Mouse (Mus musculus) thymus, adult 2 months (tissue): Measurements from ENCODE around the gene Ces2a. TPM values are rescaled to one million over a fixed set of nuclear protein-coding genes. Genes with fewer than 3 reads are reported as not detected.

Source experiments
- DNase-seq: peaks from one replicate; pipeline ENCODE4 v3.0.0; 2021
- H3K27ac ChIP-seq: fragments of 200-500 bp; 2 replicates; pipeline ENCODE4 v1.5.1; 2012; ENCODE audit warnings: low read length, control low read depth; ENCODE audit not compliant: control insufficient read depth, insufficient read depth
- H3K27me3 ChIP-seq: fragments of 200-500 bp; 2 replicates; pipeline ENCODE4 v1.6.1; 2012; ENCODE audit warnings: mild to moderate bottlenecking, low read length, moderate library complexity, mixed read lengths; ENCODE audit not compliant: control insufficient read depth, insufficient read depth
- H3K36me3 ChIP-seq: fragments of 200-500 bp; 2 replicates; pipeline ENCODE4 v1.6.1; 2012; ENCODE audit warnings: mild to moderate bottlenecking, low read length, moderate library complexity; ENCODE audit not compliant: control insufficient read depth, insufficient read depth
- H3K4me1 ChIP-seq: fragments of 200-500 bp; replicated peaks from 2 replicates; pipeline ENCODE4 v1.6.1; 2012; ENCODE audit warnings: low read length; ENCODE audit not compliant: control insufficient read depth, insufficient read depth
- H3K4me3 ChIP-seq: fragments of 200-500 bp; 2 replicates; pipeline ENCODE4 v1.5.1; 2012; ENCODE audit warnings: mild to moderate bottlenecking, low read length, control low read depth, moderate library complexity; ENCODE audit not compliant: control insufficient read depth, insufficient read depth
- CTCF ChIP-seq: fragments of 200-500 bp; IDR thresholded peaks from 2 replicates; pipeline ENCODE4 v1.5.1; 2012; ENCODE audit warnings: mild to moderate bottlenecking, control low read depth, low read length, moderate library complexity, borderline replicate concordance; ENCODE audit not compliant: control insufficient read depth, poor library complexity, insufficient read depth; ENCODE audit errors: extremely low read depth
- POLR2A ChIP-seq: fragments of 200-500 bp; IDR thresholded peaks from 2 replicates; pipeline ENCODE4 v1.6.1; 2012; ENCODE audit warnings: mild to moderate bottlenecking, low read length, control low read depth, moderate library complexity; ENCODE audit not compliant: control insufficient read depth, poor library complexity, insufficient read depth; ENCODE audit errors: extremely low read depth
- WGBS: fragments of 180-500 bp; shearing (Covaris S2); methylation state at CpG from one replicate; pipeline ENCODE4 v1.1.7; 2018; 5-methylcytosine and 5-hydroxymethylcytosine counted together
- polyA plus RNA-seq: library from polyadenylated mRNA; depleted of rRNA; stranded (reverse); fragments of >200 nt; gene quantifications from 2 replicates; pipeline ENCODE4 v1.2.3, GENCODE M21; 2012; rRNA removed

Ces2a gene
- polyA plus RNA-seq: 0.87 and 1.0 TPM in 2 replicates

GRCm38 (mm10) chr8:104733753-104734152 lies at the start of gene Ces2a:
Gene Ces2a (plus strand): TSS chr8:104734003.
- TF ChIP-seq POLR2A (no peak), CTCF (no peak)
- H3K4me3 ChIP-seq: no peak within 1 kb of the TSS
- no peak for DNase-seq
- WGBS: 92% methylated on average over 1 of the region's 1 CpGs
- H3K27ac ChIP-seq: no peak within 1 kb of the TSS
- no peaks in the 10 kb centered on the region for H3K4me1 ChIP-seq
- no peaks in the 10 kb centered on the region for H3K36me3 ChIP-seq
- H3K27me3 ChIP-seq: no peaks in the 10 kb centered on the region

- Histone ChIP-seq H3K4me1 (no peaks in the 10 kb centered on the region), H3K27me3 (no peaks in the 10 kb centered on the region), H3K36me3 (no peaks in the 10 kb centered on the region), H3K27ac (no peak overlapping the region), H3K4me3 (no peak overlapping the region)
- 75% methylated on average over 4 of the region's 4 CpGs for whole genome bisulfite sequencing
- TF ChIP-seq CTCF (no peak), POLR2A (no peak)
- DNase-seq: no peak
These were observed 45.4 kb upstream of the Ces2a start for GRCm38 (mm10) chr8:104688433-104688832.

- Histone ChIP-seq H3K36me3 (no peaks in the 10 kb centered on the region), H3K27me3 (no peaks in the 10 kb centered on the region), H3K27ac (no peak overlapping the region), H3K4me1 (no peaks in the 10 kb centered on the region), H3K4me3 (no peak overlapping the region)
- no peak for TF ChIP-seq POLR2A
- TF ChIP-seq CTCF: no peak
- 91% methylated on average over 2 of the region's 2 CpGs for WGBS
- DNase-seq: no peak
These were observed 35.2 kb upstream of the Ces2a start for GRCm38 (mm10) chr8:104698556-104698955.

GRCm38 (mm10) chr8:104701900-104702299 lies 31.9 kb upstream of the Ces2a start:
- DNase-seq: no peak
- TF ChIP-seq POLR2A: no peak
- no peak for TF ChIP-seq CTCF
- Histone ChIP-seq H3K4me1 (no peaks in the 10 kb centered on the region), H3K27ac (no peak overlapping the region), H3K4me3 (no peak overlapping the region), H3K27me3 (no peaks in the 10 kb centered on the region), H3K36me3 (no peaks in the 10 kb centered on the region)
- 93% methylated on average over 2 of the region's 2 CpGs for WGBS

GRCm38 (mm10) chr8:104721166-104721565 lies 12.6 kb upstream of the Ces2a start:
- DNase-seq: no peak
- Histone ChIP-seq H3K4me1 (no peaks in the 10 kb centered on the region), H3K4me3 (no peak overlapping the region), H3K27ac (no peak overlapping the region), H3K36me3 (no peaks in the 10 kb centered on the region), H3K27me3 (no peaks in the 10 kb centered on the region)
- no peak for TF ChIP-seq CTCF
- no peak for TF ChIP-seq POLR2A
- WGBS: 68% methylated on average over 8 of the region's 8 CpGs

- no peaks in the 10 kb centered on the region for H3K4me1 ChIP-seq
- no peaks in the 10 kb centered on the region for H3K36me3 ChIP-seq
- WGBS: 94% methylated on average over 4 of the region's 4 CpGs
- no peak for TF ChIP-seq POLR2A
- TF ChIP-seq CTCF: no peak
- no peak overlapping the region for H3K27ac ChIP-seq
- no peak overlapping the region for H3K4me3 ChIP-seq
- no peak for DNase-seq
- no peaks in the 10 kb centered on the region for H3K27me3 ChIP-seq
These were observed 2.4 kb upstream of the Ces2a start for GRCm38 (mm10) chr8:104731451-104731850.

GRCm38 (mm10) chr8:104731969-104732368 lies 1.8 kb upstream of the Ces2a start:
- Histone ChIP-seq H3K4me1 (no peaks in the 10 kb centered on the region), H3K27ac (no peak overlapping the region), H3K27me3 (no peaks in the 10 kb centered on the region), H3K36me3 (no peaks in the 10 kb centered on the region), H3K4me3 (no peak overlapping the region)
- DNase-seq: no peak
- WGBS: 75% methylated on average over 6 of the region's 6 CpGs
- TF ChIP-seq CTCF (no peak), POLR2A (no peak)
